Mouse (Mus musculus) heart, adult 11 months (tissue): ENCODE data around the gene Cuta.
"Not testable (repeated sequence)": the region's sequence is repeated elsewhere in the genome, so short reads cannot be mapped to it uniquely, and the experiment has no call there.

Experiments used
- DNase-seq: peaks from one replicate; pipeline ENCODE4 v3.0.0; 2022

The Cuta gene

GRCm38 (mm10) chr17:26935027-26935426 is 4.3 kb downstream of the Cuta start:
- DNase-seq = peak; percentile 92

- DNase-seq = peak; percentile 94
Observed at GRCm38 (mm10) chr17:26933885-26934827, 5.2 kb downstream of the Cuta start.

- no peak for DNase-seq
Observed at GRCm38 (mm10) chr17:26933419-26933818, 6.0 kb downstream of the Cuta start.

- DNase-seq = peak; percentile 100
Observed at GRCm38 (mm10) chr17:26932839-26933398, 6.5 kb downstream of the Cuta start, which contains the start of gene Phf1. TSS of gene Phf1 (plus strand) at chr17:26933052.

GRCm38 (mm10) chr17:26931795-26932194 is 7.6 kb downstream of the Cuta start:
- peak; percentile 95 for DNase-seq

- DNase-seq = peak; percentile 74
Observed at GRCm38 (mm10) chr17:26925414-26925813, 14.0 kb downstream of the Cuta start.

GRCm38 (mm10) chr17:26922368-26922767 is 17.0 kb downstream of the Cuta start:
- not testable (repeated sequence) for DNase-seq

GRCm38 (mm10) chr17:26919516-26919915 is 19.9 kb downstream of the Cuta start:
- not testable (repeated sequence) for DNase-seq

GRCm38 (mm10) chr17:26918343-26918742 is 21.0 kb downstream of the Cuta start:
- no peak for DNase-seq

- DNase-seq = peak; percentile 90
Observed at GRCm38 (mm10) chr17:26917560-26917959, 21.8 kb downstream of the Cuta start.

GRCm38 (mm10) chr17:26916711-26917482 is 22.5 kb downstream of the Cuta start, which contains the start of gene Kifc5b:
TSS of gene Kifc5b (plus strand) at chr17:26917091.
- DNase-seq = peak; percentile 100

- DNase-seq = no peak
Observed at GRCm38 (mm10) chr17:26915248-26915647, 24.1 kb downstream of the Cuta start.

GRCm38 (mm10) chr17:26907506-26907905 is 31.9 kb downstream of the Cuta start:
- DNase-seq = not testable (repeated sequence)

- DNase-seq = peak; percentile 93
Observed at GRCm38 (mm10) chr17:26904320-26904719, 35.0 kb downstream of the Cuta start.

- no peak for DNase-seq
Observed at GRCm38 (mm10) chr17:26900916-26901315, 38.5 kb downstream of the Cuta start.

- peak; percentile 97 for DNase-seq
Observed at GRCm38 (mm10) chr17:26895578-26895977, 43.8 kb downstream of the Cuta start.

GRCm38 (mm10) chr17:26894342-26894741 is 45.0 kb downstream of the Cuta start:
- DNase-seq = peak; percentile 92

- DNase-seq = peak; percentile 93
Observed at GRCm38 (mm10) chr17:26893492-26893891, 45.9 kb downstream of the Cuta start.

- peak; percentile 97 for DNase-seq
Observed at GRCm38 (mm10) chr17:26892635-26893375, 46.6 kb downstream of the Cuta start.

- DNase-seq = peak; percentile 95
Observed at GRCm38 (mm10) chr17:26887926-26888325, 51.4 kb downstream of the Cuta start.

- DNase-seq = peak; percentile 98
Observed at GRCm38 (mm10) chr17:26886047-26886749, 53.2 kb downstream of the Cuta start.
